Mouse (Mus musculus) midbrain, embryonic 11.5 days (tissue): ENCODE data around the gene Olfr577. TPM values are rescaled to one million over a fixed set of nuclear protein-coding genes. Genes with fewer than 3 reads are reported as not detected.

ENCODE experiments used
- ATAC-seq: fragments of 200-750 bp; cut with Nextera tagmentation; 2 replicates; pipeline ENCODE4 v1.8.0; 2017; ENCODE audit warnings: moderate TSS enrichment, moderate library complexity; ENCODE audit not compliant: low FRiP score
- DNase-seq: peaks from one replicate; pipeline ENCODE4 v3.0.0; 2015; ENCODE audit warnings: low spot score; ENCODE audit errors: missing footprints
- H3K27ac ChIP-seq: fragments of 300-500 bp; sonication (generic); 2 replicates; pipeline ENCODE4 v1.5.1; 2014; ENCODE audit warnings: low read depth, low read length
- H3K27me3 ChIP-seq: fragments of 300-500 bp; sonication (generic); 2 replicates; pipeline ENCODE4 v1.6.1; 2014; ENCODE audit warnings: mild to moderate bottlenecking, low read length, moderate library complexity, mixed read lengths; ENCODE audit not compliant: control insufficient read depth, insufficient read depth
- H3K36me3 ChIP-seq: fragments of 300-500 bp; sonication (generic); 2 replicates; pipeline ENCODE4 v1.6.1; 2014; ENCODE audit warnings: mild to moderate bottlenecking, low read length, moderate library complexity, mixed read lengths; ENCODE audit not compliant: control insufficient read depth, insufficient read depth
- H3K4me1 ChIP-seq: fragments of 300-500 bp; sonication (generic); 2 replicates; pipeline ENCODE4 v1.6.1; 2014; ENCODE audit warnings: low read length; ENCODE audit not compliant: control insufficient read depth, insufficient read depth
- H3K4me2 ChIP-seq: fragments of 300-500 bp; sonication (generic); 2 replicates; pipeline ENCODE4 v1.6.1; 2014; ENCODE audit warnings: mild to moderate bottlenecking, moderate library complexity
- H3K4me3 ChIP-seq: fragments of 300-500 bp; sonication (generic); 2 replicates; pipeline ENCODE4 v1.5.1; 2014; ENCODE audit warnings: low read depth, low read length
- H3K9ac ChIP-seq: fragments of 300-500 bp; sonication (generic); 2 replicates; pipeline ENCODE4 v1.6.1; 2014; ENCODE audit warnings: low read length
- H3K9me3 ChIP-seq: fragments of 300-500 bp; sonication (generic); 2 replicates; pipeline ENCODE4 v1.6.1; 2016; ENCODE audit warnings: low read length; ENCODE audit not compliant: control insufficient read depth
- WGBS: fragments of 180-500 bp; shearing (Covaris S2); extraction: QIAGEN DNeasy Blood & Tissue Kit; methylation state at CpG from one replicate; pipeline ENCODE4 v1.1.7; 2014; 5-methylcytosine and 5-hydroxymethylcytosine counted together
- polyA plus RNA-seq: library from polyadenylated mRNA; unstranded; fragments of >200 nt; fragmentation: Nextera tagmentation; extraction: Ambion mirVana; gene quantifications from 2 replicates; pipeline ENCODE4 v1.2.1, GENCODE M21; 2014

The Olfr577 gene
- polyA plus RNA-seq, 1 experiment from 2014 or later, result not detected

- Histone ChIP-seq H3K4me3 (no peak within 1 kb of the TSS), H3K27me3 (no peaks in the 10 kb centered on the region), H3K4me2 (no peak within 1 kb of the TSS), H3K9ac (no peak within 1 kb of the TSS), H3K4me1 (no peaks in the 10 kb centered on the region), H3K27ac (no peak within 1 kb of the TSS), H3K36me3 (no peaks in the 10 kb centered on the region), H3K9me3 (no peaks in the 10 kb centered on the region)
- ATAC-seq (no peak), DNase-seq (no peak)
- 93% methylated on average over 2 of the region's 2 CpGs for WGBS
Measured at GRCm38 (mm10) chr7:102942475-102942874, 33.3 kb downstream of the Olfr577 start, which contains the start of gene Olfr573-ps1. TSS of gene Olfr573-ps1 (minus strand) at chr7:102942575.

- Histone ChIP-seq H3K4me1 (no peaks in the 10 kb centered on the region), H3K4me2 (no peak overlapping the region)
- 76% methylated on average over 3 of the region's 3 CpGs for WGBS
Measured at GRCm38 (mm10) chr7:102927105-102927504, 48.6 kb downstream of the Olfr577 start.

GRCm38 (mm10) chr7:102924109-102924508, 51.6 kb downstream of the Olfr577 start, which contains the start of gene Olfr572:
TSS of gene Olfr572 (plus strand) at chr7:102924409.
- Histone ChIP-seq H3K4me2 (no peak within 1 kb of the TSS), H3K9ac (no peak within 1 kb of the TSS), H3K36me3 (no peaks in the 10 kb centered on the region), H3K27me3 (no peaks in the 10 kb centered on the region), H3K9me3 (no peaks in the 10 kb centered on the region), H3K27ac (no peak within 1 kb of the TSS), H3K4me3 (no peak within 1 kb of the TSS), H3K4me1 (no peaks in the 10 kb centered on the region)
- ATAC-seq (no peak), DNase-seq (no peak)
- 79% methylated on average over 1 of the region's 1 CpGs for WGBS

More at GRCm38 (mm10) chr7:102927105-102927504, 48.6 kb downstream of the Olfr577 start:
- no peak overlapping the region for H3K4me3 ChIP-seq
- DNase-seq (no peak), ATAC-seq (no peak)
- no peak overlapping the region for H3K27ac ChIP-seq
- no peak overlapping the region for H3K9ac ChIP-seq
- H3K9me3 ChIP-seq, result no peaks in the 10 kb centered on the region
- no peaks in the 10 kb centered on the region for H3K36me3 ChIP-seq
- H3K27me3 ChIP-seq, result no peaks in the 10 kb centered on the region

Other genes with a start within 250 kb of the Olfr577 start
- not detected in 2 replicates for gene Olfr559, start 248.5 kb downstream of the Olfr577 start, polyA plus RNA-seq
- gene Olfr560, start 216.6 kb downstream of the Olfr577 start, polyA plus RNA-seq, result not detected in 2 replicates
- not detected in 2 replicates for gene Olfr78, start 216.5 kb downstream of the Olfr577 start, polyA plus RNA-seq
- not detected in 2 replicates for gene Olfr561, start 204.7 kb downstream of the Olfr577 start, polyA plus RNA-seq
- gene Olfr564, start 172.5 kb downstream of the Olfr577 start, polyA plus RNA-seq, result not detected in 2 replicates
- not detected in 2 replicates for gene Olfr566, start 117.2 kb downstream of the Olfr577 start, polyA plus RNA-seq
- gene Olfr568, start 98.8 kb downstream of the Olfr577 start, polyA plus RNA-seq, result not detected in 2 replicates
- not detected in 2 replicates for gene Olfr569, start 85.1 kb downstream of the Olfr577 start, polyA plus RNA-seq
- gene Olfr570, start 81.4 kb downstream of the Olfr577 start, polyA plus RNA-seq, result not detected in 2 replicates
- 0.11 TPM in 1 of 2 replicates, not detected in the other for gene Olfr571, start 58.4 kb downstream of the Olfr577 start, polyA plus RNA-seq
- not detected in 2 replicates for gene Olfr572, start 51.5 kb downstream of the Olfr577 start, polyA plus RNA-seq
- not detected in 2 replicates for gene Olfr573-ps1, start 33.4 kb downstream of the Olfr577 start, polyA plus RNA-seq
- not detected in 2 replicates for gene Olfr574, start 27.5 kb downstream of the Olfr577 start, polyA plus RNA-seq
- gene Olfr575, start 17.2 kb downstream of the Olfr577 start, polyA plus RNA-seq, result not detected in 2 replicates
- gene Olfr576, start 13.3 kb downstream of the Olfr577 start, polyA plus RNA-seq, result not detected in 2 replicates
- not detected in 2 replicates for gene Olfr578, start 13.4 kb upstream of the Olfr577 start, polyA plus RNA-seq
- gene Olfr582, start 62.1 kb upstream of the Olfr577 start, polyA plus RNA-seq, result not detected in 2 replicates
- gene Olfr583, start 75.4 kb upstream of the Olfr577 start, polyA plus RNA-seq, result not detected in 2 replicates
- not detected in 2 replicates for gene Olfr584, start 105.9 kb upstream of the Olfr577 start, polyA plus RNA-seq
- gene Olfr585, start 121.8 kb upstream of the Olfr577 start, polyA plus RNA-seq, result not detected in 2 replicates
- gene Olfr586, start 149.7 kb upstream of the Olfr577 start, polyA plus RNA-seq, result not detected in 2 replicates
- gene Olfr588-ps1, start 164.9 kb upstream of the Olfr577 start, polyA plus RNA-seq, result not detected in 2 replicates
- gene Olfr589, start 180.4 kb upstream of the Olfr577 start, polyA plus RNA-seq, result not detected in 2 replicates
- not detected in 2 replicates for gene Olfr591, start 202.4 kb upstream of the Olfr577 start, polyA plus RNA-seq
- not detected in 2 replicates for gene Olfr592, start 208.9 kb upstream of the Olfr577 start, polyA plus RNA-seq
- gene Olfr593, start 235.9 kb upstream of the Olfr577 start, polyA plus RNA-seq, result not detected in 2 replicates
- not detected in 2 replicates for gene Olfr594, start 241.1 kb upstream of the Olfr577 start, polyA plus RNA-seq